Mouse (Mus musculus) embryonic stem cell, embryonic (primary cell): ENCODE results near the gene U2af1l4.

Experiments used
- CTCF ChIA-PET, 4 experiments: fragments of 300-600 bp in 2 of 4; fragments of 350-600 bp in 2 of 4; sonication (Branson Sonifier 250); formaldehyde crosslinking; loops; one replicate each; lab custom pipeline; 2022; ENCODE audit warnings: inconsistent platforms in 2 of 4; lab: Charles Lee
- POLR2A ChIA-PET, 4 experiments: fragments of 300-600 bp in 2 of 4; fragments of 350-600 bp in 2 of 4; sonication (Branson Sonifier 250); formaldehyde crosslinking; loops; one replicate each; lab custom pipeline; 2022; ENCODE audit warnings: antibody characterized with exemption in 4 of 4, inconsistent platforms in 1 of 4; lab: Charles Lee

The U2af1l4 gene

DNA sequence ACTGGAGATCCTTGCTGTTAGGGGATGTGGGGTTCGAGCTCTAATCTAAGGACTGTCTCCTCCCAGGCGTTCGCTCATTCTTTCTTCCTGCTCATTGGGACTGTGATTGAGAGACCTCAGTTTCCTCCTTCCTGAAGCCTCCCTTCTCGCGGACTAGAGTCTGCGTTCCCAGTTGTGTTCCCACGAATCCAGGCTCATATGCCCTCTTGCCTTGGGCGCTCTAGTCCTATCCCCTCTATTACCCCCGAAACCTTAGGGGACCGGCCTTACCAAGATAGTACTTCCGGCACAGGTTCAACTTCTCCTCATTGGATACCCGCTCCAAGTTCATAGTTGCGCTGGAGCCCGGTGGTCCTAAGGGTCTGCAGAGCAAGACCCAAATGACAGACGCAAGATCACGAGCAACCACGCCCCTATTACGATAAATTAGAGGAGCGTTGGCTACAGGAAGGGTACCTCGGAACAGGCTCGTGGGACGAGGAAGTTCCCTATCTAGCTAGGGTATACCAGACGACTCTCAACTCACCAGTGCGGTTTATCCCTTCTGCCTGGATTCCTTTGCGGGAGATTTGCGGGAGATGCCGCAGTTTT lies 480 bp upstream of the U2af1l4 start:
- ChIA-PET POLR2A (interaction anchor here in 3 of 4 experiments (0.8 to 2.9 kb wide), 24 partner anchors 10 to 1437 kb away, joined by 3 to 32 read pairs (median 4); partner anchors contain the start of genes Hspb6 (in 2 of the 3), Proser3 (in 2 of the 3), Cox6b1 (in 1 of the 3) and Kmt2b (in 1 of the 3)), CTCF (interaction anchor here (0.5 to 1.4 kb wide), 6 partner anchors 10 to 227 kb away, joined by 3 to 6 read pairs (median 4); partner anchors contain the start of genes Hspb6 (in 1 of the 4) and Proser3 (in 1 of the 4))

DNA sequence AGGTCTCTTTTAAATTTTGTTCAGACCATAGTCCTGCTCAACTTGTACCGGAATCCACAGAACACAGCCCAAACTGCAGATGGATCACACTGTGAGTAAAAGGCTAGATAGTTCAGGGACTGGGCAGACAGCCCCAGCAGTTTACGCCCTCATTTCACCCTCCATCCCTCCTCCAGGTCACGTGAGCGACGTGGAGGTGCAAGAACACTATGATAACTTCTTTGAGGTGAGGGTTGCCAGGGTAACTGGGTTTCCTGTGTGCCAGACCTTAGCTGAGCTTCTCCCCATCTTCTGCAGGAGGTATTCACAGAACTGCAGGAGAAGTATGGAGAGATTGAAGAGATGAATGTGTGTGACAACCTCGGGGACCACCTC lies 792 bp downstream of the U2af1l4 start:
- ChIA-PET POLR2A (interaction anchor here in 3 of 4 experiments (1.0 to 2.9 kb wide), 13 partner anchors 9 to 101 kb away, joined by 3 to 20 read pairs (median 5); partner anchors contain the start of genes Cox6b1 (in 1 of the 3), Haus5 (in 1 of the 3), Hspb6 (in 1 of the 3) and Proser3 (in 1 of the 3)), CTCF (interaction anchor here in 1 of 4 experiments (1.4 kb wide), 1 partner anchor 44 kb away, joined by 6 read pairs; no protein-coding TSS in a partner anchor)

DNA sequence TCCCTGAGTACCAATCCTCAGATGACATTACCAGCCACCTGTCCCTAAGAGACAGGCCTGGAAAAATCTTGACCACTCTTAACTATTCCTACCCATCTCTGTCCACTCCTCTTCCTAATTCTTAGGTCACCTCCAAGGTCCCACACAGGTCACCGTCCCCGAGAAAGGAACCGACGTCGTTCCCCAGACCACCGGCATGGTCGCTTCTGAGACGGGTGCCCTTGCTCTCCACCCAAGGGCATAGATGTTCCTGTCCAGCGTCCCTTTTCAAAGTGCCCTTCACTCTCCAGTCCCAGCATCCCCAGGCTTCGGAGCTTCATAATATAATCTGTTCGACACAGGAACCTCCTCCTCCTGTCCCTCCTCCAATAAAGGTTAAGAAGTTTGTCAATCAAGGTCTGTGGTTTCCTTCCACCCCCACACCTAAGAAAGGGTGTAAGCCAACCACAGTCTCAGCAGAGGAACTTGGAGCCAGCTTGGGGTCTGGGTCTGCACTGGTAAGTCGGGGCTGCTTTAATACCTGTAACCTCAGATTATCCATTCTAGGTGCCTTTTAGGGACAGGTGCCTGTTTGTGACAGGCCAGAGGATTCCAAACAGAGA lies 2.0 kb downstream of the U2af1l4 start, which contains the start of gene Igflr1:
Gene Igflr1 (plus strand): TSS at position 458 of the 602 bp plus-strand sequence.
- ChIA-PET CTCF (no interaction called here), POLR2A (interaction anchor here in 1 of 4 experiments (1.8 to 2.2 kb wide), 3 partner anchors 9 to 15 kb away, joined by 5 to 20 read pairs (median 12); no protein-coding TSS in a partner anchor)

DNA sequence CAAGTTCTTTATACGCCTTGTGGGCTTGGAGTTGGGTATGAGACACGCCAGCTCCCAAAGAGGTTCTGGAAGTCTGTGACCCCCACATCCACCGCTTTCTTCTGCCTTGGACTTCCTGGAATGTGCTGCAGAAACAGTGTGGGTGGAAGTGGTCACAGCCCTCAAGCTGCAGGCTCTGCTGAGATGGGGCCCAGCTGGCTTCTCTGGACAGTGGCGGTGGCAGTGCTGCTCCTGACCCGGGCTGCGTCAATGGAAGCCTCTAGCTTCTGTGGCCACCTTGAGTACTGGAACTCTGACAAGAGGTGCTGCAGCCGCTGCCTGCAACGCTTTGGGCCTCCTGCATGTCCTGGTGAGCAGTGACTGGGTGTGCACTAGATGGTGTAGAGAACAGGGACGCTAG lies 2.9 kb downstream of the U2af1l4 start:
- ChIA-PET POLR2A (interaction anchor here in 3 of 4 experiments (0.5 to 11.1 kb wide), 12 partner anchors 8 to 84 kb away, joined by 3 to 149 read pairs (median 8); partner anchors contain the start of genes Kmt2b (in 2 of the 3), Cox6b1 (in 1 of the 3), Hspb6 (in 1 of the 3) and Lin37 (in 1 of the 3)), CTCF (interaction anchor here in 1 of 4 experiments (1.9 kb wide), 1 partner anchor 8 kb away, joined by 4 read pairs; no protein-coding TSS in a partner anchor)

DNA sequence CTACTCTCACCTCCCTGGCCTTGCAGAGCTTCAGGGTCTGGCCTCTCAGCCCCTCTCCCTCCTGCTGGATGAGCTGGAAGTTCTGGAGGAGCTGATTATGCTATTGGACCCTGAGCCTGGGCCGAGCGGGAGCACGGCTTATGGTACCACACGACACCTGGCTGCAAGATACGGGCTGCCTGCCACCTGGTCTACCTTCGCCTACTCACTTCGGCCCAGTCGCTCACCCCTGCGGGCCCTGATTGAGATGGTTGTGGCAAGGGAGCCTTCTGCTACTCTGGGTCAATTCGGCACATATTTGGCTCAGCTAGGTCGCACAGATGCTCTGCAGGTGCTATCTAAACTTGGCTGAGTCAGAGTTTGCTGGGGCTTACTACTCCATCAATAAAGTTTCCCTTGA lies 4.5 kb downstream of the U2af1l4 start:
- POLR2A ChIA-PET = interaction anchor here (0.7 to 11.1 kb wide), 21 partner anchors 8 to 485 kb away, joined by 3 to 149 read pairs (median 5); partner anchors contain the start of genes Hspb6 (in 2 of the 4), Kmt2b (in 2 of the 4), Proser3 (in 2 of the 4) and Lin37 (in 1 of the 4)
- CTCF ChIA-PET = interaction anchor here in 3 of 4 experiments (0.5 to 1.9 kb wide), 5 partner anchors 10 to 296 kb away, joined by 3 to 7 read pairs (median 3); no protein-coding TSS in a partner anchor

DNA sequence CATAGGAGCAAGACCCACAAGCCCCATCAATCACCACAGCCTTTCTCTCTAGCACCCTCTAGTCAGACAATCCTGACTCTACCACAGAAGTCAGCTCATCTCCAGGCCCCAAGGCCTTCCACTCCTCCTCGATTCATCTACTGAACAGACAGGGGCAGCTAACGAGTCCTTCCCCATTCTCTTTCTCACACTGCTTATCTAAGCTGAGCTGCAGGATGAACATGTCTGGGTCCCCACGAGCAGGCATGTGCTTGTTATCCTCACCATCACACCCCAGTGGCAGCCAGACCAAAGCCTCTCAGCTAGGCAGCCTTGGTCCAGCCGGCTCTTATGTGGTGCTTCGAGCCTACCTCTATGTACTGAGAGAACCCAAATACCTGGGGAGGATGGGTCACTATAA lies 9.3 kb downstream of the U2af1l4 start:
- ChIA-PET CTCF (interaction anchor here in 1 of 4 experiments (1.7 kb wide), 1 partner anchor 16 kb away, joined by 5 read pairs; the partner anchor contains the start of gene Kmt2b), POLR2A (interaction anchor here in 3 of 4 experiments (0.6 to 11.1 kb wide), 19 partner anchors 9 to 292 kb away, joined by 3 to 149 read pairs (median 4); partner anchors contain the start of genes Gm49396 (in 2 of the 3), Kmt2b (in 2 of the 3), Proser3 (in 2 of the 3) and Psenen (in 2 of the 3))

DNA sequence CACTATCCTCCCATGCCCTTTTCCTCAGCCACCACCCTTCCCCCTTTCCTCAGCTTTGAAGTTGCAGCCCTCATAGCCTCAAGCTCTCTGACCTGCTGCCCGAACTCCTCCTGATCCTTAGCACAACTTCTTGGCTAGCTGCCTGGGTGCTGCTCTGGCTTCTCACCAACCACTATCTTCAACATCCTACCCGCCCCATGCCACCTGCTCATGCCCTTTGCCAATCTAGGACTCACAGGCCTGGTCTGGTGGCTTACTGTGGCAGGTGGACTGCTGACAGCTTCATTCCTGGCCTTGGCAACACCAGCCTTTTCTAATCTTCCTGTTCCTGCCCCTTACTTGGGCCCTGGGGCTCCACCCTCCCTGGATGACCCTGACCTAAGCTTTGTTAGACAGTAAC lies 9.9 kb downstream of the U2af1l4 start:
- ChIA-PET POLR2A (interaction anchor here in 3 of 4 experiments (0.6 to 11.1 kb wide), 17 partner anchors 8 to 292 kb away, joined by 3 to 149 read pairs (median 4); partner anchors contain the start of genes Gm49396 (in 2 of the 3), Kmt2b (in 2 of the 3), Psenen (in 2 of the 3) and U2af1l4 (in 2 of the 3)), CTCF (interaction anchor here in 1 of 4 experiments (1.7 kb wide), 1 partner anchor 16 kb away, joined by 5 read pairs; the partner anchor contains the start of gene Kmt2b)

DNA sequence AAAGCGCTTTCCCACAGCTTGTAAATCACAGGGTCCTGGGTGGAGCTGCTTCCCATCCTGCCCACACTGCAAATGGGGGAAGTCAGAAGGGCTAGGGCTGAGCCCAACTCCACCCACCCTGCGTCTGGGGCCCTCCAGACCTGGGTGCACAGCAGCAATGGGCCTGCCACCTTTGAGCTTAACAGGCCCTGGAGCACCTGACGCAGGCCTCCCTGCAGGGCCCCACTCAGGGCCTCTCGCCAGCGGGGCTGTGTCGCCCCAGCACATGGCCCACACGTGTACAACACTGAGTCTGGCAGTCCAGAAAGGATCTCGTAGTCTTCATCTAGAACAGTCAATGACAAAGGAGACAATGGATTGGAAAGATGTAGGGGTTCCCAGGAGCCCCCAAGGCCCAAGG lies 16.8 kb downstream of the U2af1l4 start:
- CTCF ChIA-PET = interaction anchor here in 1 of 4 experiments (1.3 kb wide), 1 partner anchor 28 kb away, joined by 3 read pairs; no protein-coding TSS in a partner anchor

DNA sequence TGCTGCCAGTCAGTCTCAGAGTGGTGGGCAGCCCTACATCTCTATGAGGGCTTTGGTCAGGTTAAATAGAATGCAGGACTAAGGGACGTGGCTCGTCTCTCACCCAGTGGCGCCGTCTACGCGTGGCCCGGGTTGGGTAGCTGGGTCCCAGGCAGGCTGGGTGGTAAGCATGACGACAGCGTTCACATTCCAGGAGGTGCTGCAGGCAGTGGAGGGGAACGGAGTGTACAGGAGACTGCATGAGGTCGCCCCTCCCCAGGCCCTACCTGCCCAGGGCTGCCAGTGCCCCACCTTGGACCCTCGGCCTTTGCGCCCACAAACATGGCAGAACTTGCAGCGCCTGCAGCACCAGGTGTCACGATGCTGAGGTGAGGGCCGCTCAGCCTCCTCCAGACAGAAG lies 18.4 kb downstream of the U2af1l4 start:
- POLR2A ChIA-PET = interaction anchor here in 3 of 4 experiments (0.8 to 12.5 kb wide), 10 partner anchors 9 to 179 kb away, joined by 3 to 149 read pairs (median 5); partner anchors contain the start of genes Hspb6 (in 2 of the 3) and Proser3 (in 2 of the 3)
- CTCF ChIA-PET = interaction anchor here in 1 of 4 experiments (0.6 kb wide), 1 partner anchor 1640 kb away, joined by 3 read pairs; no protein-coding TSS in a partner anchor

More for the DNA sequence above, 16.8 kb downstream of the U2af1l4 start:
- POLR2A ChIA-PET = interaction anchor here in 3 of 4 experiments (0.8 to 12.5 kb wide), 9 partner anchors 7 to 29 kb away, joined by 3 to 149 read pairs (median 5); partner anchors contain the start of genes Gm49396 (in 1 of the 3), Psenen (in 1 of the 3) and U2af1l4 (in 1 of the 3)

DNA sequence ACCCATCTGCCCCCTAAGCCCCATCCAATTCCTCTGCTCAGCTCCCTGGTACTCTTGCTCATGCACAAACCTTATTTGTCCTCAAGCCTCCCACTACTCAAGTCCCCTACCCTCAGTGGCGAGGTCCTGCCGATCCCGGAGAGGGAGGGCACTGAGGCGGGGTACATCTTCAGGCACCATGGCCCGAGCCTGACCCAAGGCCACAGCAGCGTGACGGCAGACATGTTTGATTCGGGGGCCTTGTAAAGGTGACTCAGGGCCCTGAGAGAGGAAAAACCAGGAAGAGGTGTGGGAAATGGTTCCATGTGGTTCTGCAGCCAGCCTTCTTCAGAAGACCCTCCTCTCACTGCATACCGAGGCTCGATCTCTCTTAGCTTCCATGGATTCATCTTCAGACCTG lies 21.2 kb downstream of the U2af1l4 start:
- ChIA-PET POLR2A (interaction anchor here in 3 of 4 experiments (0.6 to 12.5 kb wide), 10 partner anchors 8 to 51 kb away, joined by 3 to 149 read pairs (median 6); partner anchors contain the start of genes Gm49396 (in 1 of the 3), Psenen (in 1 of the 3) and U2af1l4 (in 1 of the 3)), CTCF (interaction anchor here in 1 of 4 experiments (1.0 kb wide), 1 partner anchor 29 kb away, joined by 3 read pairs; no protein-coding TSS in a partner anchor)

DNA sequence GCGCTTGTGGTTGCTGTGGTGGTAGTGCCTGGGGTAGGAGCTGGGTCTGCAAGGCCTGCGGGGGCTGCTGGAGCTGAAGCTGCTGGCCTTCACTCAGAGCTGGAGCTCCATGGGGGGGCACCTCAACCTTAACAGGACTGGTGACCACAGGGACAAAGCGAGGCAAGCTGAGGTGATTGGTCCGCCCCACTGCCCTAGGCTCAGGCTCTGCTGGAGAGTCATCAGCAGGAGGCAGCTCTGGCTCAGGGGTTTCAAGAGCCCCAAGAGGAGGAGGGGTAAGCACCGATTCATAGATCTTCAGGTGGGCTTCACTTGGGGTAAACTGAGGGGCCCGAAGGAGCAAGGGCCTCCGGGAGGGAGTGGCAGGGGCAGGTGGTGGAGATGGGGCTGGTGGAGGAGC lies 22.1 kb downstream of the U2af1l4 start:
- ChIA-PET POLR2A (interaction anchor here in 3 of 4 experiments (0.6 to 12.5 kb wide), 16 partner anchors 9 to 1430 kb away, joined by 3 to 149 read pairs (median 4); partner anchors contain the start of genes Gm49396 (in 2 of the 3), Psenen (in 2 of the 3) and U2af1l4 (in 2 of the 3)), CTCF (interaction anchor here in 2 of 4 experiments (1.0 to 1.1 kb wide), 2 partner anchors 22 to 28 kb away, joined by 3 to 6 read pairs; partner anchors contain the start of genes Gm49396 (in 1 of the 2), Psenen (in 1 of the 2) and U2af1l4 (in 1 of the 2))

DNA sequence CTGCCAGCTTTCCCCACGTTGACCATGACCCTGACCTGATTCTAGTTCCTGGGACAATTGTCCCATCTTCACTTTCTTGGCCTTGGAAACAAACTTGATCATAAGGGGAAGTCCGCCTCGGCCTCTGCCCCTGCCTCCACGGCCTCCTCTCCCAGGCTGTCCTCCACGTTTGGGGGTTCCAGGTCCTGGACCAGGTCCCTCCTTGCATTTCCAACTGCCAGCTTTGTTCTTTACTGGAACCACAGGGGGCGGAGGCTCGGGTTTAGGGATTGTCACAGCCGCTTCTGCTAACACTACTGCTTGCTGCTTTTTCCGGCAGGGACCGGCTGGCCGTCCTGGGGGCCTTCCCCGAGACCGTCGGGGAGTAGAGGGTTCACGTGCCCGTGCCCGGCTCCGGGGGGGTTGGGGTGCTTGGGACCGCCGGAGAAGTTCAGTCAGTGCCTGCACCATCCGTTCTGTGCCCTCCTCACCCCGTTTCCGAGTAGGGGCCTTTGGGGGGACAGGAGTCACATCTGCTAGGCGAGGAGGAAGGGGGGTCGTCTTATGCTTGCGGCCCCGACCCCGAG lies 23.4 kb downstream of the U2af1l4 start:
- CTCF ChIA-PET = interaction anchor here in 2 of 4 experiments (0.6 to 0.7 kb wide), 2 partner anchors 18 to 22 kb away, joined by 3 to 4 read pairs; no protein-coding TSS in a partner anchor

DNA sequence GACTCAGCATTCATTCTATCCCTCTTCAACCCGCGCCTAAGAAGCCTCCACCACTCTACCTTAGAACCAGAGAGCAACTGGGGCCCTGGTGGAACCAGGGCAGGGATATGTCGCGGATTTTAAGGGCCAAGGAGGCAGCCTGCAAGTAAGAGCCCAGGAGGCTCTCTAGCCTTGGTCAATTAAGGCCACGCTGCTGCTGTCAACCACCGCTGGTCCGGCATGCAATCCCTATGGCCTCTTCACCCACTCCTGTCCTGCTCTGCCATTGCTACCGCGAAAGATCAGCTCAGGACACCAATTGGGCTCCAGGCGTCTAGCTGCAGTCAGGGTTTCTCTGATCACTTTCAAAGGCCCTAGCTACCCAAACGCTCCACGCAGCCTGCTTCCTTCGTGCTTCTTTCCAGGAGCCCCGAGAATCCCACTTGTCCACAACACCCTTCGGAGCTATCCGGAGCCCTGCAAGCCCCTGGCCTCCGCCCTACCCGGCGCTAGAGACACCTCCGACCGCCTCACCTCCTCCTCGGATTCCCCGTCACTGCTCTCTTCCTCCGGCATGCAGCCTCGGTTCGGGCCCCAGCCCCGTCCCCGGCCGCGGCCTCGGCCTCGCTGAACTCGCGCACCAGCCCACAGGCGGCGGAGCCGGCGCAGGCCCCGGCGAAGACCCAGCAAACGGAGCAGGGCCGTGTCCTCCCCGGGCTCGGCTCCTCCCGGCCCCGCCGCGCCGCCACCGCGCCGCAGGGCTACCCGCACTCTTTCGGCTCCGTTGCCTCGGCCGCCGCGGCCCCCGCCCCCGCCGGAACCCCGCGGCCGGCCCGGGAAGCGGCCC lies 25.0 kb downstream of the U2af1l4 start:
- POLR2A ChIA-PET = interaction anchor here (0.5 to 12.5 kb wide), 41 partner anchors 9 to 1910 kb away, joined by 3 to 149 read pairs (median 5); partner anchors contain the start of genes Cox6b1 (in 3 of the 4), Zbtb32 (in 3 of the 4), Gm49396 (in 2 of the 4) and Haus5 (in 2 of the 4)

More for the DNA sequence above, 23.4 kb downstream of the U2af1l4 start:
- POLR2A ChIA-PET = interaction anchor here in 2 of 4 experiments (0.7 to 12.5 kb wide), 15 partner anchors 8 to 39 kb away, joined by 3 to 149 read pairs (median 4); partner anchors contain the start of genes Cox6b1 (in 1 of the 2), Gm49396 (in 1 of the 2), Hspb6 (in 1 of the 2) and Proser3 (in 1 of the 2)

DNA sequence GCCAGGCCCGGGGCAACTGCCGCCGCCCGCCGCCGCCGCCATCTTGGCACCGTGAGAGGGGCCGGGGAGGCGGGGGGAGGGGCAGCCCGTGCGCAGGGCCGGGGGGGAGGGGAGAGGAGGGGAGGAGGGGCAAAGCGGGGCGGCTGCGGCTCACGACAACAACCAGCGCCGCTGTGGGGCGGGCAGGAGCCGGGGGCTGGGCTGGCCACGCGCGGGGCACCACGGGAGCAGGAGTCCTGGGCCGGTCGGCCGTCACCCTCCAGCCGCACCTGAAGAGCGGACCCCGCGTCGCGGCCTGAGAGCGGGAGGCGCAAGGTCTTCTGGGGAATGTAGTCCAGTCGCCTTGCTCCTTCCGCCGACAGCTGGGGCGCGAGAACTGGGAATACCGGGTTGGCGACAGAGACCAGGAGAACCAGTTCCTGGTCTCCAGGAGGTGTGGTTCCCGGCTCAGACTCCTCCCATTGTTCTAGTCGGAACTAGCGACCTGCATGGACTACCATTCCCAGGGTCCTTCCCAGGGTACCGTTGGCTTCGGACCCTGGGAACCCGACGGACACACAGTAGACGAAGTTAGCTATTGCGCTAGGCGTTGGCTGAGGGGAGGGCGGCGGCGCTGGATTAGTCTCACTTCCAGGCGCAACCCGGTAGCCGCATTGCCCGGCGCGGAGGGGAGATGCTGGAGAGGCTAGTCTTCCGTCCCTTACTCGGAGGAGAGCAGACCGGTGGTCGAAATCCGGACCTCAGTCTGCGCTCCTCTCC lies 25.8 kb downstream of the U2af1l4 start, which contains the start of gene Kmt2b:
Gene Kmt2b (minus strand): TSS at position 51 of the 759 bp plus-strand sequence.
- POLR2A ChIA-PET = interaction anchor here (0.5 to 12.5 kb wide), 40 partner anchors 9 to 368 kb away, joined by 3 to 149 read pairs (median 5); partner anchors contain the start of genes Wdr62 (in 3 of the 4), Zbtb32 (in 3 of the 4), Cox6b1 (in 2 of the 4) and Gm49396 (in 2 of the 4)
- CTCF ChIA-PET = interaction anchor here (0.6 to 6.8 kb wide), 17 partner anchors 9 to 509 kb away, joined by 3 to 43 read pairs (median 5); partner anchors contain the start of genes Zbtb32 (in 2 of the 4) and Upk1a (in 1 of the 4)

More for the DNA sequence above, 25.0 kb downstream of the U2af1l4 start:
- CTCF ChIA-PET = interaction anchor here (0.6 to 6.8 kb wide), 12 partner anchors 10 to 251 kb away, joined by 3 to 43 read pairs (median 5); partner anchors contain the start of gene Zbtb32 (in 2 of the 4)
